Mouse (Mus musculus): ENCODE results near the gene Sft2d1.

DNA sequence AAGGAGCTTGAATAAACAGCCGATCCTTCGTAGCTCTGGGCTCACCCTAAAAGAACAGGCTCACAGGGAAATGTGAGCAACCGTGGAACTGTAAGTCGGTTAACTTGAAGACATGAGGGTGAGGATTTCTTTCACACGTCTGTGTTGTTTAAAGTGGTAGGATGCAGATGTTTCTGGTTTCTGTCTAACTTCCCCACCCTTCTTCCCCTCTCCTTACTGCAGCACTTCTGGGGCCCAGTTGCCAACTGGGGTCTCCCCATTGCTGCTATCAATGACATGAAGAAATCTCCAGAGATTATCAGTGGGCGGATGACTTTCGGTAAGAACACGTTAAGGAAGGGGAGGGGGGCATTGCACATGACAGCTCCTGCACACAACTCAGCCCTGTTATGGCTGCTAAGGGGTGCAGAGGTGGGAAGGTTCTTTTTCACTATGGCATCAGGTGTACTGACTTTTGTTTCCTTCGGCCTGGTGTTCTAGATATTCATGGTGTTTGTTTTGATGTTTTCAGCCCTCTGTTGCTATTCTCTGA is 14.5 kb upstream of the Sft2d1 start:
- TF ChIP-seq CTCF (IDR thresholded peaks at IDR 0.05; ENCODE audit: control insufficient read depth, insufficient read depth, insufficient read length), result no peak
- TF ChIP-seq MAX (IDR thresholded peaks at IDR 0.05), result no peak
- TF ChIP-seq USF1 (IDR thresholded peaks at IDR 0.05; ENCODE audit: low read depth), result no peak
- TF ChIP-seq MYOG (IDR thresholded peaks at IDR 0.05; ENCODE audit: control insufficient read depth, extremely low read depth, insufficient read length), result no peak
- TF ChIP-seq MYOD1 (IDR thresholded peaks at IDR 0.05; ENCODE audit: control insufficient read depth, insufficient read length, low read depth), result no peak

Measured in C2C12 (cell line).